Mouse (Mus musculus): ENCODE data around the gene Adgre4.
"Not testable (repeated sequence)": the region's sequence is repeated elsewhere in the genome, so short reads cannot be mapped to it uniquely, and the experiment has no call there.

Adgre4 gene

DNA sequence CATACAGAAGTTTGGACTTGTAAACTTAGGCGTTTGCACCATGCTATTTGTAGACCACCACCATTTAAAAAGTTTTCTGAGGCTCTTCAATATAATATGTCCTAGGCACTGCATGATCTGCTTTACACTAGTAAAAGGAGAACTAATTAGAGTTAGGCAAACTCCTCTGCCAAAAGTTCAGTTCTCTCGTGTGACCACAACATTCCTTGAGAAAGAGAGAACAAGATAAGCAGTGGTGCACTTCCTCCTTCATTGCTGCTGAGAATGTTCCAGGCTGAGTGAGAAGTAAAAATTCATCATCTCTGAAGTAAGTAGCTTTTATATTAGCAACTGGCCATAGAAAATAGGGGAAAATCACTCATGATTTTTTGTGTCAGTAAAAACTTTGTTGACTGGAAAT is at the start of gene Adgre4:
Gene Adgre4, plus strand, starts transcription at position 199 of the 400 bp plus-strand sequence.
- no peak for DNase-seq

DNA sequence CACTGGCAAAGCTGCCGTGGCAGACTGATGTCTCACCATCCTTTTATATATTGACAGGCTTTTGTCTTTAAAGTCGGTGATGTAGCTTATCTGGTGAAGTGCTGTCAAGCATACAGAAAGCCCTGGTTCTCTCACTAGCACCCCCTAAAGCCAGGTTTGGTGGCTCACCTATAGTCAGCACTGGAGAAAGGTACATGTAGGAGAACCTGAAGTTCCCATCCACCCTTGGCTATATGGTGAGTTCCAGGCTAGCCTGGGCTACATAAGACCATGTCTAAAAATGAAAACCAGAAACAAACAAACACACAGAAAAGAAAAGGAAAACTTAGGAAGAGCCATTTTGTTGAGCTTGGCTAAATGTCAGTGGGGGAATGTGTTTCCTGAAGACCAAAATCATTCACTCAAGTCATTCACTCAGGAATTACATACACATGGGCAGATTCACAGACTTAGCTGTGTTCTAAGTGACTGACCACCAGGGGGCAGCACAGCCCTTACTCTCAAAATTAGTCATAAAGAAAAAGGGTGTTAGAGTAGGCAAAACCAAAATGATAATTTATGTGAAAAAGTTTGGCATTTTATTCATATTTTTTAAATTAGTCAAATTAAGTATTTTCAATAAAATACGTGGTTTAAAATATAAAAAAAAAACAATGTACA is 47.5 kb upstream of the Adgre4 start:
- DNase-seq, result peak; percentile 88

DNA sequence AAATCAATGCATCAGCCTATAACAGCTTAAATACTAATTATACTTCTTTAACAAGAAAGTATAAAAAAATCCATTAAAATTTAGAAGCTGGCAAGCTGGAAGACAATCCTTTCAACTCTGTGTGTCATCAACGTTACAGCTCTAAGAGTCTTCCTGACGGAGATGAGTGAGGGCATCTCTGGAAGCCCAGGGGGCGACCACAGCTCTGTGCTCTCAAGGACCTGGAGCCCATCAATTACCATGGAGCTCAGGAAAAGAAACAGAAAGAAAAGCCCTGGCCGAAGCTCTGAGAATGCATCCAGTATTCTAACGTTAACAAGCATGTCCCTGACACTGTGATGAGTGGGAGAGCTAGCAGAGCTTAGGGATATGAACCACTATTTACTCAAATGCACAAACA is 46.9 kb upstream of the Adgre4 start:
- no peak for DNase-seq

DNA sequence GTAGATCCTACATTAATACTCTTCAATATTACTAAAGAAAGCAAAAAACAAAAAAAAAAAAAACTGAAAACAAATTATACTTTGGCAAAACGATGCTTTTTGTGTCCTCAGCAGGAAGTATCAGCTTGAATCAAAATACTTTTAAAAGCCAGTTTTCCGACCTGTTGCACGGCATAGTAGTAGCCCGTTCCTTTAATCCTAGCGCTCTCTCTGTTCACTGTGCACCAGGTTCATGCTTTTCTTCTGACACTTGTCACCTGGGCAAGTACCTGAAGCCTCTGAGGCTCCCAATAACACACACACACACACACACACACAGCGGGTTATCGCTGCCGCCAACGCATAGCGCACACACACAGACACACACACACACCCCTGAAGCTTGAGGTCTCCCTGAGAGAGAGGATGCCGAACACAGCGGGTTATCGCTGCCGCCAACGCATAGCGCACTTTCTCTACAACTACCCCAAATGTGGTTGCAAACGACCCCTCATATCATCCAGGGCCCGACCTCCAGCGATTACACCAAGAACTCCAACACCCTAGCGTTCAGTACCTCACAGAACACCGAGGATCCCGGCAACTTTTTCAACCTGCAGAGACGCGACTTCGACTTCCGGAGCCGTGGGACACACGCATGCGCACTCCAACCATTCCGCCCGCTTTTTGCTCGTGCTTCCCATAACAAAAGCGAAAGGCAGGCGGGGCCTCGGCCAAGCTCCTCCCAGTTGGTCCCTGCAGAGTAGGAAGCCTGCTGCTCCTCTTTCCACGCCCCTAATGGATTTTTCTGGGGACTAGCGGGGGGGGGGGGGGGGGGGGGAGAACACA is 37.6 kb upstream of the Adgre4 start, which contains the start of gene Pot1b:
Gene Pot1b, minus strand, starts transcription at position 645 of the 828 bp plus-strand sequence.
- peak; percentile 99 for DNase-seq

DNA sequence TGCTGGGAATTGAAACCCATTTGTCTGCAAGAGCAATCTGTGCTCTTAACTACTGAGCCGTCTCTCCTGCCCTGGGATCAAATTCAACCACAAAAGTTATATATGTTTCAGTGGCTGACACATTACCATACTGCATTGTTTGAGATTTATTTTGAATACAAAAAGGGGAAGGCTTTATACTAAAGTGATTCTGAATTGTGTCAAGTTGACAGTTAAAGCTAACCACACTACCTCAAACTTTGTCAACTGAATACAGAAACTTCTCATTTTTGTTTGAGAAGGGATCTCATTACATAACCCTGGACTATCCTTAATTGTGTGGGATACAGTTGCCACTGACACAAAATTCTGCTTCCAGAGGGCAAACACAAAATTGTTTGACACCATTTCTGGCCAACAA is 28.5 kb upstream of the Adgre4 start:
- no peak for DNase-seq

DNA sequence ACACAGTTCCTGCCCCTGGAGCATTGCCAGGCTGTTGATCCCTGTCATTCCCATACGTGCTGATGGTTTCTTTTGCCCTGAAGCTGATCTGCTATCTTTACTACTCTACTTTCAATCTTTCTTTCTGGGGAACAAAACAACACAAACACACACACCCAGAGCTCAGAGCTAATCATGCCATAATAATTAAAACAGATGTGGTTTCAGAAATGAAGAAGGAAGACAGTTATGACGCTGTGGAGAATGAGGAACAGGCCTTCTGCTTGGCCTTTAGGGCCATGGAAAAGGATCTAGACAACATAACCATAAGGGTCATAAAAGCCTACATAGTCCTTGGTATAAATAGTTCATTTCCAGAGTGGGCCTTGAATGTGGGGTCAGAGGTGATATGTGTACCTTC is 27.5 kb upstream of the Adgre4 start:
- no peak for DNase-seq

DNA sequence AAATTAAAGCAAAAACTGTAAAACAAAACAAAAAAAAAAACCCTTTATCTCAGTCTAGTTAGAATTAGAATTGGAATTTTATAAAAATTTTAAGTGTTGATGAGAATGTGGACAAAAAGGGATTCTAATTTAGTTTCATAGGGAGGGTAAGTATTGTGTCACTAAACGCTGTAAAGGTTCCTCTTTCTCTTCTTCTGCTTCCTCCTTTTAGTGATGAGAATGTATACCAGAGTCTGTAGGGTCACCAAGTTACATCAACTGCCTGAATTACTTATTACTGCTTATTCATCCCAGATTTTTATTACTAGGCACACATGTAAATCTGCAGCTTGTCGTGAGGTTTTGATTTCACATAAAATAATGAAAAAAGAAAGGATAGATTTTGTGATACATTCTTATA is 23.6 kb upstream of the Adgre4 start:
- DNase-seq, result no peak

DNA sequence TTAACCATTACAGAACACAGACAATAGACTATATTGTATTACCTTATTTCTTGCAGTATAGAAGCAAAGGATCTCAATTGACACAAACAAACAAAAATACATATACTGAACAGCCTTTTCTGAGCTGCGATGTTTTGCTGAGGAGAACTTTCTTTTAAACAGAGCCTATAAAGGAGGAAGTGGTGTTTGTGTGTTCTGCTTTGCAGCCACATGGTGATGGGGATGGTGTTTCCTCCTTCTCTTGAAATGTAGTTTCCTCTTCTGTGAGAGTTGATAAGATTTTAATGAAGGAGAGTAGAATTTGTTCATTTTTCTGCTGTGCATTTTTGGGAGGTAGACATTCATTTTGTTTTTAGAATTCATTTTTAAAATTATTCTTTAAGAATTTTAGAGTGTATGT is 13.1 kb upstream of the Adgre4 start:
- no peak for DNase-seq

DNA sequence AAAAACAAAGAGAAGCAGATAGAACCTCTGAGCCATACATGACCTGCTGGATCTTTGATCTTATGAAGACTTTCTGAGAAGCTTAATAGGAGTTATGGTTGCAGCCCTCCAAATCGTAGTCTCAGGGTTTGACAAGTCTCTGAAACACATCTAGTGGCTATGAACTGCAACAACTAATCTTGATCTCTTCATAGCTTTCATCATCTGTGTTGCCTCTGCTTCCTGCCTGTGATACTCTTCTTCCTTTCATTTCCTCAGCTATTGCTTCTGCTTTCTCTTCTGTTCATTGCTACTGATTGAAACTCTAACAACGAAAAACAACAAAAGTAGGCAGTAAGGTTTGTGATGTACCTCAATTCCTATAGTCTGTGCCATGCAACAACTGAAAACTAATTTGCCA is 1.4 kb downstream of the Adgre4 start:
- no peak for DNase-seq

DNA sequence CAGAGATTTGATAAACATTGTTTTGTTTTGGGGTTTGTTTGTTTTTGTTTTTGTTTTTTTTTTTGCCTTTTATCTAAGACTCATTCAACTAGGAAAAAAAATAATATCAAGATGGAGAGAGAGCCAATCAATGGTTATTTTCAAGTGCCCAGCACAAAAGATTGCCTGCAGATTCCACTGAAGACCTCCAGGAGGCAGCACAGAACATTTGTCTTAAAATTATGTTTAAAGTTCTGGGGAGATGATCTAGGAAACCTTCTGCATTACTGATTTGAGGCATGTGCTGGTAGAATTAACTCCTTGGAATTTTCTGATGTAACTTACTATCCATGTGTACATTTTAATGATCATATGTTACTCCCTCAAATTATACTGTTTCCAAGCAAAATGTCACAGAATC is 63.9 kb downstream of the Adgre4 start:
- no peak for DNase-seq

DNA sequence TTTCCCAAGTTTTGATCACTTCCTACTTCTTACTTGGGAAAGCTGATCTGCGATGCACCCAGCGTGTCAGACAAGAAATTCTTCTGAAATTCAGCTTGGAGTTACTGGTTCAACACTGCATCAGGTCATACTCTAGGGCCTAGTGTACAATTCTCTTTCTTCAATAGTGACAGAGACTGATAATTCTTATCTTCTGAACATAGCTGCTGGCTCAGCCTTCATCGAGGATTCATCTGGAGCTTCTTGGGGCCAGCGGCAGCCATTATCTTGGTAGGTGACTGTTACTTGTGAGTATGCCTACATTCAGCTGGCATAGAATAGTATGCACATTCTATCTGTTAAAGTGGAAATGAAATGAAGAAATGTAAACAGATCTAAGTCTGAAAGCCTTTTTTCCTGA is 67.1 kb downstream of the Adgre4 start:
- no peak for DNase-seq

DNA sequence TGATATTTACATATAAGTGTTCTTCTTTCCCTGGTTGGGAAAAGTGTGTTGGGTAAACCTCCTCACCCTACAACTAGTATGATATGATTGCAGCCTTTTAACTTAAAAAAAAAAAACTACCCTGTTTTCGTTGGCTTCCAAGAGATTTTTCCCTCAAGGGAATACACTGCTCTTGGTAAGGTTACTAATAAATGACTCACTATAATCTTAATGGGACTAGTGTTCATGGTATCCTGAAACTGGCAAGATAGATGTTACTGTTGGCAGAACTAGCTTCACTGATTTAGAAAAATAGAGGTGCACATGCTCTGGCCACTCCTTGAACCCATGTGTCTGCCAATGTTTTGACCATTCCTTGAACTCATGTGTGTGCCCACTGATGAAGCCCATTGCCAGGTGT is 71.8 kb downstream of the Adgre4 start:
- DNase-seq, result no peak

DNA sequence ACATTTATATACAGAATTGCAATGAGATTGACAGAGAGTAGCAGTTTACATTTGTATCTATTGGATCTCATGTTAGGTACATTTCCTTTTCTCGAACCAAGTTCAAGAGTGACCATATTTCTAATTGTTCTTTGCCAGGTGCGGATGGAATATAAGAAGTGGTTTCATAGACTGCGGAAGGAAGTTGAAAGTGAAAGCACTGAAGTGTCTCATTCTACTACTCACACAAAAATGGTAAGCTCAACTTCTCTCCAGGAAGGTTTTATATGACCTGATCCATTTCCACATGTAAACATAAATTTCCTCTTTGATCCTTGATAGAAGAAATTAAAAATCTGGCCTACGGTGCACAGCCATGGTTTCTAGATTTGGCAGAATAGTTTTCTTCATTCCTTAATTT is 93.3 kb downstream of the Adgre4 start:
- no peak for DNase-seq

DNA sequence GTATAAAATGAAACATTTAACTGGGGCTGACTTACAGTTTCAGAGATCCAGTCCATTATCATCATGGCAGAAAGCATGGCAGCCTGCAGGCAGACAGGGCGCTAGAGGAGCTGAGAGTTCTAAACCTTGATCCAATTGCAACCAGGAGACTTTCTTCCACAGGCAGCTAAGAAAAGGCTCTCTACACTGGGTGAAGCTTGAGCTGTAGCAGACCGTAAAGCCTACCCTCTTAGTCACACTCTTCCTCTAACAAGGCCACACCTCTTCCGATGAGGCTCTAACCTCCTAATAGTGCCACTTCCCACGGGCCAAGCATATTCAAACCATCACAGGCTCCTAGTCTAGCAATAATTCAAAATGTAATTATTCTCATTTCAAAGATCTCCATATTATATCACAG is 127.4 kb downstream of the Adgre4 start:
- DNase-seq, result no peak

DNA sequence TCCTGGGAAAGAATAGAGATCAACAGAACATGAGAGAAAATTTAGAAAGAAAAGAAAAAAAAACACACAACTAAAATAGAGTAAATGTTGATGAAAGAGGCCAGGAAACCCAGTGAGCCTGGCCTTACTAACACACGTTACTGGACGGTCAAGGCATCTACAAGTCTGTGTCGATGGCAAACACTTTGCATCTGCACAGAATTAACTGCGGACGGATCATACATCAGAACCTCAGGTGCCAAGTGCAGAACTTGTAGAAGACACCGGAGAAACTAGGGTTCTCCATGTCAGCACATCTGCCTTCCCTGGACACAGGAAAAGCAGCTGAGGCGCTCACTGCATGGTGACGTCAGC is 128.5 kb downstream of the Adgre4 start:
- DNase-seq, result not testable (repeated sequence)

DNA sequence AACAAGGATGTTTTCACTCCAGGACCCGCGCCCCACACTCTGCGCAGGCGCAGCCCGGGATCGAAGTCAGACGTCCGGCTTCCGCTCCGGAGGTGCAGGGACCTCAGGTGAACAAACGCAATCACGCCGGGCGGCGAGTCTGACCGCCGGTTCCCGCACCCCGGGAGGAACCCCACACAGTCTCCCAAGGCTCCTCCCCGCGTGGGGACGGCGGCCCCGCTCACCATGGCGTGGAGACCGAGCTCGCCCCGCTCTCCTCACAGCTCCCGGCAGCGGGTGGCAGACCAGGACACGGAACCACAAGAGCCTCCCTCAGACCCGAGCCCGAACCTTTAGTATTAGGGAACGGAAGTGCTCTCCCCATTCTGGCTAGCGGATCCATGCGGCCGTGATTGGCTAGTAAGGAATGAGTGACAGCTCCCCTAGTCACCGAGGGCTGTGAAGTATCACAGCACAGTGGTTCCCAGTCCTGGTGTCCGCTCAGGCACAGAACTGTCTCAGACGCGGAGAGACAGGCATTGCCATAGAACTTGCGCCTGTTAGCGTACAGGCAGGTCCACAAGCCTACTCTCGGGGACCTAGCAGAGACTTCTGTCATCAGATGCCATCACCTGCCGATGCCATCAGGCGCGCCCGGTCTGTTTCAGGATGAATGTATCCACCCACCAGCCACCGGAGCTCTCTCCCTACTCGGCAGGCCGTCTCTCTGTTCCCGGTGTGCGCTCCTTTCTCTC is 129.0 kb downstream of the Adgre4 start, which contains the start of gene Zfp119a:
Gene Zfp119a, minus strand, starts transcription at position 295 of the 734 bp plus-strand sequence.
- DNase-seq, result peak; percentile 84

DNA sequence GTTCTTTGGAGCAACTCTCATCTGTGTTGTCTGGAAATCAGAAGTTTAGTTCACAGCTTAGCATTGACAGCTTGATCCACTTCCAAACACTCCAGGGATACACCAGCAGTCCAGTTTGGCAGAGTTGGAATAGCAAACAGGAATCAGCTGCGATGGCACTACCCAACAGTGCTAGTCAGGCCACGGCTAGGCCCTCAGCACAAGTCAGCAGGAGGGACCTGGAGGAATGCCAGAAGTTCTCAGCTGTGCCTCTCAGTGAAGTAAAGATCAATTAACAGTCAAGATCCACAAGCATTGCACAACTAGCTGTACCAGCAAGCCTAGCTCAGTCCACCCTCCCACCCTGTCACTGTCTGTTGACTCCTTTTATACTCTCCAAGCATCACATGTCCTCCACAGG is 133.8 kb downstream of the Adgre4 start:
- DNase-seq, result no peak

DNA sequence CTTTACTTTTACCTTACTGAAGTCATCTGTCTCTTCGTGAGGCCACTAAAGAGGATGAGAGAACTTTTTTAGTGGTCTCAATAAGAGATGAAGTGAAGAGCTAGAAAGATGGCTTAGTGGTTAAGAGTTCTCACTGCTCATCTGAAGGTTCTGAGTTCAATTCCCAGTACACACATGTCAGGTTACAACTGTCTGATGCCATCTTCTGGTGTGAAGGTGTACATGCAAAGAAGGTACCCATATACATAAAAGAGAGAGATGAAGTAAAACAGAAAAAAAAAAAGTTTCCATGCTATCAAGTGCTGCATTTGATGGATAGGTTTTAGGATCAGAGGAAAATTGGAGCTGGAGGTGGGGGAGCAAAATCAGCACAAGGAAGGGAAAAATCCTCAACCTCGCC is 135.1 kb downstream of the Adgre4 start:
- DNase-seq, result no peak

DNA sequence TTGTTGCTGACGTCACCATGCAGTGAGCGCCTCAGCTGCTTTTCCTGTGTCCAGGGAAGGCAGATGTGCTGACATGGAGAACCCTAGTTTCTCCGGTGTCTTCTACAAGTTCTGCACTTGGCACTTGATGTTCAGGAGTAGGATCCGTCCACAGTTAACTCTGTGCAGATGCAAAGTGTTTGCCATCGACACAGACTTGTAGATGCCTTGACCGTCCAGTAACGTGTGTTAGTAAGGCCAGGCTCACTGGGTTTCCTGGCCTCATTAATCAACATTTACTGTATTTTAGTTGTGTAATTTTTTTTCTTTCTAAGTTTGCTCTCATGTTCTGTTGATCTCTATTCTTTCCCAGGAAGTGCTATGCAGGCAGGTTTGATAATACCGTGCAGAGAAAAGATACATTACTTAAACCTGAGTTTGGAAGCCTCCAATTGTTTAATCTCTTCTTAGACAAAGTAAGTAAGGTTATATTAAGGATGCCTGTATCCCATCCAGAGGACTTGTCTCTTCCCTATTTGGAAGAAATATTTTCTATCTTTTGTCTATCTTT is 142.7 kb downstream of the Adgre4 start:
- DNase-seq, result peak; percentile 21

DNA sequence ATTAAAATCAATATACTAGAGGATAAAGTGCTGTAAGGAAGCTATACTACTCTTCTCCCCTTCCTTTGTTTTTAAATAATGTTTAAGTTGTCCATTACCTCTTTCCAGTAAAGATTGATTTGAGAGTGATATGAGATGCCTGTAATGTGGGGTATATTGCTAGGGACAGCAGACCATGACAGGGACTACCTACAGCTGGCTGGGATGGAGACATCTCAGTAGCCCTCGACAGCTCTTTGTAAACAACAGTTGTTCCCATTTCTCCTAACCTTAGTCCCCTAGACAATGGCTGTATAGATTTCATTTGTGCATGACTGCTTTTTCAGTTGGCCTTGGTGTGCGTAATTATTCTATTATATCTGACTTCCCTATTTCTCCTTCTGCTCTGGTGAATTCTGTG is 153.3 kb downstream of the Adgre4 start:
- DNase-seq, result no peak

Measured in kidney, postnatal 10 days (tissue).